Mouse (Mus musculus): Measurements from ENCODE around the gene Ccdc65.

The Ccdc65 gene

DNA sequence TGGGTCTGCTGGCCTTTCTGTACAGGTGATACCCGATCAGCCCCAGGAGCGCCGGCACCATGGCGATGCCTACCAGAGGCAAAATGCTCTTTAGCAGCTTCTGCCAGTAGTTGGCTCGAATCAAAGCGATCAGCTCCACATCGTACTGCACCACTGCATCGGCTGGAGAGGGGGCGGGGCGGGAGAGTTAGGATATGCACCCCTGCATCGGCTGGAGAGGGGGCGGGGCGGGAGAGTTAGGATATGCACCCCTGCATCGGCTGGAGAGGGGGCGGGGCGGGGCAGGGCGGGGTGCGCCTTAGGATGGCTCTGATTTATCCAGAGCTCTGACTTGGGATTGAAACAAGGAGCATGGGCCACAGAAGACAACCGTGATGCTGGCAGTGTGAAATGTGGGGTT, 16.4 kb downstream of the Ccdc65 start:
- TF ChIP-seq GATA4 (IDR thresholded peaks at IDR 0.05; ENCODE audit: insufficient replicate concordance, low read length), result no peak

- no peak for TF ChIP-seq GATA4 (IDR thresholded peaks at IDR 0.05; ENCODE audit: insufficient replicate concordance, low read length)
Measured at GRCm38 (mm10) chr15:98726079-98726478, 18.1 kb downstream of the Ccdc65 start.

GRCm38 (mm10) chr15:98726746-98727145, 18.7 kb downstream of the Ccdc65 start:
- no peak for TF ChIP-seq GATA4 (IDR thresholded peaks at IDR 0.05; ENCODE audit: insufficient replicate concordance, low read length)

- TF ChIP-seq GATA4 (IDR thresholded peaks at IDR 0.05; ENCODE audit: insufficient replicate concordance, low read length), result no peak
Measured at GRCm38 (mm10) chr15:98727443-98728321, 19.7 kb downstream of the Ccdc65 start, which contains the start of gene Fkbp11. TSS of gene Fkbp11 (minus strand) at chr15:98728198.

GRCm38 (mm10) chr15:98728366-98728765, 20.4 kb downstream of the Ccdc65 start:
- TF ChIP-seq GATA4 (IDR thresholded peaks at IDR 0.05; ENCODE audit: insufficient replicate concordance, low read length), result no peak

- no peak for TF ChIP-seq GATA4 (IDR thresholded peaks at IDR 0.05; ENCODE audit: insufficient replicate concordance, low read length)
Measured at GRCm38 (mm10) chr15:98729791-98730545, 22.0 kb downstream of the Ccdc65 start.

- TF ChIP-seq GATA4 (IDR thresholded peaks at IDR 0.05; ENCODE audit: insufficient replicate concordance, low read length), result no peak
Measured at GRCm38 (mm10) chr15:98730790-98731189, 22.8 kb downstream of the Ccdc65 start.

DNA sequence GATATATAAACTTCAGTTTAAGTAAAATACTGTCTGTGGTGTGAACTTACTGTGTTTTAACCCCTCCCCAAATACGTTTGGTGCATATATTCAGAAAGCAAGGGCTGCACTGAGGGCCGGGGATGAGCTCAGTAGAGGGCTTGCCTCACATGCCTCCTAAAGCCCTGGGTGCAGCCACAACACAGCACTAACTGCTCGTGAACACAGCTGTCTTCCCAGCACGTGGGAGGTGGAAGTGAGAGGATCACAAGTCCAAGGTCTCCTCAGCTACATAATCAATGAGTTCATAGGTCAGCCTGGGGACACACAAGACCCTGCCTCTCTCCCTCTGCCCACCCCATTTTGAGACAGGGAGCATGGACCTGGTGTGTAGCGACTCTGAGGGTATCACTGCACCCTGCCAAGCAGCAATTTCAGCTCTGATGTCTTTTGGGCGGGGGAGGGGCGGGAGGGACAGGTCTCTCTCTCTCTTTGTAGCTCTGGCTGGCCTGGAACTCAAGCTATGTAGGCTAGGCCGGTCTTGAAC, 24.1 kb downstream of the Ccdc65 start:
- no peak for TF ChIP-seq GATA4 (IDR thresholded peaks at IDR 0.05; ENCODE audit: insufficient replicate concordance, low read length)

GRCm38 (mm10) chr15:98733370-98733769, 25.4 kb downstream of the Ccdc65 start:
- TF ChIP-seq GATA4 (IDR thresholded peaks at IDR 0.05; ENCODE audit: insufficient replicate concordance, low read length), result no peak

- no peak for TF ChIP-seq GATA4 (IDR thresholded peaks at IDR 0.05; ENCODE audit: insufficient replicate concordance, low read length)
Measured at GRCm38 (mm10) chr15:98733976-98734566, 26.1 kb downstream of the Ccdc65 start.

GRCm38 (mm10) chr15:98736521-98736920, 28.5 kb downstream of the Ccdc65 start:
- TF ChIP-seq GATA4 (IDR thresholded peaks at IDR 0.05; ENCODE audit: insufficient replicate concordance, low read length), result no peak

- no peak; the same call in 1 of the 2 replicates for TF ChIP-seq GATA4 (IDR thresholded peaks at IDR 0.05; ENCODE audit: insufficient replicate concordance, low read length)
Measured at GRCm38 (mm10) chr15:98737881-98738280, 29.9 kb downstream of the Ccdc65 start.

- no peak for TF ChIP-seq GATA4 (IDR thresholded peaks at IDR 0.05; ENCODE audit: insufficient replicate concordance, low read length)
Measured at GRCm38 (mm10) chr15:98738796-98739195, 30.8 kb downstream of the Ccdc65 start.

GRCm38 (mm10) chr15:98740219-98740618, 32.2 kb downstream of the Ccdc65 start:
- TF ChIP-seq GATA4 (IDR thresholded peaks at IDR 0.05; ENCODE audit: insufficient replicate concordance, low read length), result no peak

GRCm38 (mm10) chr15:98742766-98743428, 34.9 kb downstream of the Ccdc65 start:
- no peak for TF ChIP-seq GATA4 (IDR thresholded peaks at IDR 0.05; ENCODE audit: insufficient replicate concordance, low read length)
